Mouse (Mus musculus) CH12.LX (cell line): ENCODE measurements around the gene Lef1. TPM values are rescaled to one million over a fixed set of nuclear protein-coding genes. Genes with fewer than 3 reads are reported as not detected.

ENCODE experiments used
- DNase-seq: peaks from one replicate; pipeline ENCODE4 v3.0.0-alpha.2; 2013; ENCODE audit errors: extremely low read depth
- H3K27ac ChIP-seq: 2 replicates; pipeline ENCODE4 v1.5.1; 2012; ENCODE audit warnings: low read depth, mild to moderate bottlenecking, control low read depth, moderate library complexity; ENCODE audit not compliant: insufficient read depth
- H3K27me3 ChIP-seq: replicated peaks from 2 replicates; pipeline ENCODE3; 2012; ENCODE audit warnings: inconsistent platforms
- H3K36me3 ChIP-seq, 2 experiments: replicated peaks in 1 of 2; 2 replicates each; pipeline versions ENCODE3 to v1.6.1; 2012; ENCODE audit warnings: inconsistent platforms in 1 of 2, low read length in 1 of 2, mild to moderate bottlenecking in 1 of 2, mixed read lengths in 1 of 2, moderate library complexity in 1 of 2; ENCODE audit not compliant: control insufficient read depth in 1 of 2, insufficient read depth in 1 of 2
- H3K4me1 ChIP-seq, 2 experiments: 2 replicates each; pipeline ENCODE4 v1.6.1; 2012; ENCODE audit warnings: inconsistent platforms in 1 of 2, moderate library complexity in 1 of 2; ENCODE audit not compliant: insufficient read depth in 2 of 2, control insufficient read depth in 1 of 2
- H3K4me2 ChIP-seq: 2 replicates; pipeline ENCODE4 v1.6.1; 2012; ENCODE audit warnings: low read depth, mild to moderate bottlenecking, control low read depth; ENCODE audit not compliant: poor library complexity, insufficient read depth, severe bottlenecking
- H3K4me3 ChIP-seq, 3 experiments: fragments of 150-350 bp in 1 of 3; sonication (generic) in 1 of 3; replicated peaks in 1 of 3; 2 replicates each; pipeline versions ENCODE3 to v1.5.1; 2011 to 2012; ENCODE audit warnings: low read depth in 2 of 3, low read length in 2 of 3, mild to moderate bottlenecking in 2 of 3, moderate library complexity in 2 of 3, control low read depth in 1 of 3, improper control_type of control experiment in 1 of 3, inconsistent platforms in 1 of 3, mixed read lengths in 1 of 3; ENCODE audit not compliant: poor library complexity in 1 of 3
- H3K79me2 ChIP-seq: replicated peaks from 2 replicates; pipeline ENCODE4 v1.6.1; 2012; ENCODE audit warnings: mild to moderate bottlenecking, moderate library complexity; ENCODE audit not compliant: control insufficient read depth, poor library complexity, insufficient read depth, severe bottlenecking; ENCODE audit errors: extremely low read depth
- H3K9ac ChIP-seq: 2 replicates; pipeline ENCODE4 v1.6.1; 2012; ENCODE audit warnings: low read depth, mild to moderate bottlenecking, control low read depth, moderate library complexity; ENCODE audit not compliant: insufficient read depth
- H3K9me3 ChIP-seq: replicated peaks from 2 replicates; pipeline ENCODE3; 2012; ENCODE audit warnings: low read length, inconsistent platforms, mixed read lengths
- BHLHE40 ChIP-seq: IDR thresholded peaks from 2 replicates; pipeline ENCODE4 v1.6.1; 2011; ENCODE audit warnings: mild to moderate bottlenecking, low read depth, low read length, improper control_type of control experiment
- CHD1 ChIP-seq: IDR thresholded peaks from 2 replicates; pipeline ENCODE4 v1.6.1; 2012; ENCODE audit warnings: low read depth, low read length, improper control_type of control experiment, inconsistent platforms
- CTCF ChIP-seq, 2 experiments: IDR thresholded peaks in 1 of 2; conservative IDR thresholded peaks in 1 of 2; 2 replicates each; pipeline ENCODE4 v1.5.1; 2011 to 2012; ENCODE audit warnings: low read depth in 2 of 2, low read length in 2 of 2, improper control_type of control experiment in 1 of 2, inconsistent platforms in 1 of 2, mild to moderate bottlenecking in 1 of 2, moderate library complexity in 1 of 2
- ELF1 ChIP-seq: IDR thresholded peaks from 2 replicates; pipeline ENCODE4 v1.6.1; 2014; ENCODE audit warnings: low read depth, mild to moderate bottlenecking, inconsistent platforms, low read length, improper control_type of control experiment
- EP300 ChIP-seq: IDR thresholded peaks from 2 replicates; pipeline ENCODE4 v1.6.1; 2011; ENCODE audit warnings: low read length, improper control_type of control experiment
- ETS1 ChIP-seq: conservative IDR thresholded peaks from 2 replicates; pipeline ENCODE4 v1.6.1; 2012; ENCODE audit warnings: low read depth, mild to moderate bottlenecking, inconsistent platforms, low read length, improper control_type of control experiment, moderate library complexity
- JUN ChIP-seq: IDR thresholded peaks from 2 replicates; pipeline ENCODE4 v1.6.1; 2011; ENCODE audit warnings: low read depth, mild to moderate bottlenecking, low read length, improper control_type of control experiment, moderate library complexity; ENCODE audit not compliant: insufficient read depth
- KAT2A ChIP-seq: IDR thresholded peaks from 2 replicates; pipeline ENCODE4 v1.6.1; 2012; ENCODE audit warnings: low read length, improper control_type of control experiment, inconsistent platforms; ENCODE audit not compliant: insufficient replicate concordance
- MAX ChIP-seq: IDR thresholded peaks from 2 replicates; pipeline ENCODE4 v1.6.1; 2011; ENCODE audit warnings: low read length, improper control_type of control experiment
- MAZ ChIP-seq: IDR thresholded peaks from 2 replicates; pipeline ENCODE4 v1.6.1; 2012; ENCODE audit warnings: low read depth, mild to moderate bottlenecking, inconsistent platforms, low read length, improper control_type of control experiment, moderate library complexity
- MEF2A ChIP-seq: IDR thresholded peaks from 2 replicates; pipeline ENCODE4 v1.6.1; 2014; ENCODE audit warnings: low read depth, mild to moderate bottlenecking, inconsistent platforms, low read length, improper control_type of control experiment, borderline replicate concordance
- POLR2A ChIP-seq: IDR thresholded peaks from 2 replicates; pipeline ENCODE4 v1.6.1; 2011; ENCODE audit warnings: low read depth, mild to moderate bottlenecking, improper control_type of control experiment, low read length
- RAD21 ChIP-seq: IDR thresholded peaks from 2 replicates; pipeline ENCODE4 v1.6.1; 2011; ENCODE audit warnings: low read depth, mild to moderate bottlenecking, low read length, improper control_type of control experiment, moderate library complexity
- RCOR1 ChIP-seq: conservative IDR thresholded peaks from 2 replicates; pipeline ENCODE4 v1.6.1; 2012; ENCODE audit warnings: low read depth, mild to moderate bottlenecking, inconsistent platforms, low read length, improper control_type of control experiment
- SIN3A ChIP-seq: IDR thresholded peaks from 2 replicates; pipeline ENCODE4 v1.6.1; 2012; ENCODE audit warnings: low read length, improper control_type of control experiment, inconsistent platforms
- TCF12 ChIP-seq: IDR thresholded peaks from 2 replicates; pipeline ENCODE4 v1.6.1; 2014; ENCODE audit warnings: low read depth, mild to moderate bottlenecking, inconsistent platforms, low read length, improper control_type of control experiment
- ZKSCAN1 ChIP-seq: IDR thresholded peaks from 2 replicates; pipeline ENCODE4 v1.6.1; 2012; ENCODE audit warnings: low read depth, inconsistent platforms, low read length, improper control_type of control experiment, borderline replicate concordance
- ZMIZ1 ChIP-seq: IDR thresholded peaks from 2 replicates; pipeline ENCODE4 v1.6.1; 2012; ENCODE audit warnings: low read depth, mild to moderate bottlenecking, inconsistent platforms, low read length, improper control_type of control experiment
- ZNF384 ChIP-seq: IDR thresholded peaks from 2 replicates; pipeline ENCODE4 v1.6.1; 2012; ENCODE audit warnings: low read depth, low read length, improper control_type of control experiment, inconsistent platforms
- dilution Hi-C: fragments of 300-500 bp; cut with MboI; formaldehyde crosslinking; loops from 2 replicates; pipeline ENCODE4 v1.14.3; 2020; ENCODE audit warnings: low sequenced_read_pairs; ENCODE audit not compliant: extremely low pct_unique_long_range_greater_than_20kb, extremely low pct_ligation_motif_present
- in situ Hi-C: fragments of 300-500 bp; cut with MboI; formaldehyde crosslinking; loops from 3 replicates; pipeline ENCODE4 v1.14.3; 2019; ENCODE audit warnings: low sequenced_read_pairs, low pct_ligation_motif_present, low pct_unique_long_range_greater_than_20kb, mixed read lengths
- polyA plus RNA-seq: library from polyadenylated mRNA; unstranded; fragments of >175 nt; gene quantifications from 2 replicates; pipeline ENCODE4 v1.2.1, GENCODE M21; 2012; ENCODE audit warnings: low read depth; ENCODE audit not compliant: insufficient read length
- total RNA-seq, 2 experiments: library from RNA; depleted of rRNA; stranded (reverse); fragments of 300-350 nt in 1 of 2; fragments of >200 nt in 1 of 2; gene quantifications; 2 replicates each; pipeline ENCODE4 v1.2.3; 2012 to 2014

Lef1 gene
- total and polyA plus RNA-seq, 3 experiments = 1.8 to 14.5 (median 4.4) TPM

GRCm38 (mm10) chr3:131152921-131153320, 42.6 kb downstream of the Lef1 start:
- no peak overlapping the region for H3K9ac ChIP-seq
- dilution Hi-C loops = no loop called here
- H3K79me2 ChIP-seq = peaks cover 5% of the 10 kb centered on the region
- no peak overlapping the region for H3K4me2 ChIP-seq
- TF ChIP-seq ETS1 = no peak
- no peak for TF ChIP-seq ZNF384
- no peak for TF ChIP-seq SIN3A
- no peak for TF ChIP-seq ZMIZ1
- TF ChIP-seq EP300 = no peak
- TF ChIP-seq MAZ = no peak
- no peak for TF ChIP-seq BHLHE40
- TF ChIP-seq KAT2A = no peak
- no peak for TF ChIP-seq MAX
- TF ChIP-seq RAD21 = no peak
- TF ChIP-seq RCOR1 = no peak
- TF ChIP-seq CHD1 = no peak
- no peak for TF ChIP-seq MEF2A
- peaks cover 6 to 33% of the 10 kb centered on the region in 2 experiments; a peak in 3 of 4 replicates for H3K4me1 ChIP-seq
- peaks cover 6% of the 10 kb centered on the region for H3K9me3 ChIP-seq
- no peaks in the 10 kb centered on the region for H3K27me3 ChIP-seq
- no peak overlapping the region for H3K4me3 ChIP-seq
- H3K36me3 ChIP-seq = peaks cover 2 to 6% of the 10 kb centered on the region in 2 experiments
- DNase-seq = no peak
- in situ Hi-C loops = no loop called here
- no peak overlapping the region for H3K27ac ChIP-seq

- H3K27me3 ChIP-seq = no peaks in the 10 kb centered on the region
- no peak for TF ChIP-seq MAX
- TF ChIP-seq MAZ = no peak
- TF ChIP-seq TCF12 = no peak
- no peak for TF ChIP-seq RAD21
- no peak for TF ChIP-seq POLR2A
- no peak for TF ChIP-seq MEF2A
- TF ChIP-seq ELF1 = no peak
- TF ChIP-seq RCOR1 = no peak
- TF ChIP-seq JUN = no peak
- no peak for TF ChIP-seq CTCF (conservative IDR thresholded peaks at IDR 0.05 in 1 of 2, IDR thresholded peaks at IDR 0.05 in 1 of 2; ENCODE audit: low read depth in 2 of 2, low read length in 2 of 2)
- TF ChIP-seq ZKSCAN1 = no peak
- H3K4me1 ChIP-seq = peaks cover 6 to 33% of the 10 kb centered on the region in 2 experiments; a peak in 3 of 4 replicates
- H3K4me2 ChIP-seq = 0 out of 2 replicates have a peak overlapping the region, but pooled peaks have one; percentile 55
- dilution Hi-C loops = no loop called here
- H3K4me3 ChIP-seq = no peak overlapping the region
- peaks cover 9% of the 10 kb centered on the region for H3K79me2 ChIP-seq
- DNase-seq = no peak
- peak overlapping the region; percentile 46 for H3K27ac ChIP-seq
- H3K9me3 ChIP-seq = peaks cover 16% of the 10 kb centered on the region
- in situ Hi-C loops = no loop called here
- H3K9ac ChIP-seq = 0 out of 2 replicates have a peak overlapping the region, but pooled peaks have one; percentile 23
- peaks cover 3 to 7% of the 10 kb centered on the region in 2 experiments for H3K36me3 ChIP-seq
These were observed 43.6 kb downstream of the Lef1 start for GRCm38 (mm10) chr3:131153896-131154295.
